Mouse (Mus musculus): ENCODE data around the gene Kcnb1. TPM values are rescaled to one million over a fixed set of nuclear protein-coding genes. Genes with fewer than 3 reads are reported as not detected.

Gene Kcnb1
- polyA plus RNA-seq, 1 experiment = not detected

GRCm38 (mm10) chr2:167112737-167113136 lies 77.2 kb downstream of the Kcnb1 start:
- Histone ChIP-seq H3K79me3 (ENCODE audit: low read depth) (no peaks in the 10 kb centered on the region), H3ac (ENCODE audit: control insufficient read depth, insufficient read length, low read depth) (no peak overlapping the region), H3K27me3 (ENCODE audit: control insufficient read depth, insufficient read depth, insufficient read length) (peaks cover 26% of the 10 kb centered on the region), H3K36me3 (ENCODE audit: control insufficient read depth, insufficient read depth) (no peaks in the 10 kb centered on the region), H3K79me2 (ENCODE audit: control insufficient read depth, insufficient read depth) (no peaks in the 10 kb centered on the region), H3K4me3 (ENCODE audit: insufficient read depth, poor library complexity, severe bottlenecking) (no peak overlapping the region)
- TF ChIP-seq CTCF (IDR thresholded peaks at IDR 0.05; ENCODE audit: control insufficient read depth, insufficient read depth, insufficient read length) (peak; percentile 87), FOSL1 (IDR thresholded peaks at IDR 0.05; ENCODE audit: insufficient read depth, low read length, poor library complexity, severe bottlenecking) (no peak)

DNA sequence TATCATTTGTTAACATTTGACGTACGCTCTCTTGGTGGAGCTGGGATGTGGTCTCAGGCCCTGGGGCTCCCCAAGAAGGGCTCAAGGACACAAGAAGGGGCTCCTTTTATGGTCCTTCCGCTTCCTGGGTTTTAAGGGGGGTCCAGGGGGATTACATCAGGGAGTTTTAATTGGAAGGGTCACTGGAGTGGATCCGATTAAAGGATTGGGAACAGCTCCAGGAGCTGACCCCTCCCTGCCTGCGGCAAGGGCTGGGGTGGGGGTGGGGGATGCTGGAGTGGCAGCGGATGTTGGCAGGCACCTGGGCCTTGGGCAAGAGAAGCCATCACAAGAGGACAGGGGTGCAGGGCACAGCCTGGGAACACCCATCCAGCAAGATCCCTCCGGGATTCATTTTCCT lies 77.7 kb downstream of the Kcnb1 start:
- H3K79me3 ChIP-seq (ENCODE audit: low read depth) = no peaks in the 10 kb centered on the region
- no peak overlapping the region for H3K4me3 ChIP-seq (ENCODE audit: insufficient read depth, poor library complexity, severe bottlenecking)
- H3ac ChIP-seq (ENCODE audit: control insufficient read depth, insufficient read length, low read depth) = no peak overlapping the region
- peaks cover 24% of the 10 kb centered on the region for H3K27me3 ChIP-seq (ENCODE audit: control insufficient read depth, insufficient read depth, insufficient read length)
- no peaks in the 10 kb centered on the region for H3K36me3 ChIP-seq (ENCODE audit: control insufficient read depth, insufficient read depth)
- H3K79me2 ChIP-seq (ENCODE audit: control insufficient read depth, insufficient read depth) = no peaks in the 10 kb centered on the region
- TF ChIP-seq MAX (IDR thresholded peaks at IDR 0.05) = no peak
- no peak for TF ChIP-seq CEBPB (IDR thresholded peaks at IDR 0.05; ENCODE audit: low read depth)

- no peaks in the 10 kb centered on the region for H3K36me3 ChIP-seq (ENCODE audit: control insufficient read depth, insufficient read depth)
- no peak overlapping the region for H3ac ChIP-seq (ENCODE audit: control insufficient read depth, insufficient read length, low read depth)
- no peak overlapping the region for H3K4me3 ChIP-seq (ENCODE audit: insufficient read depth, poor library complexity, severe bottlenecking)
- H3K79me2 ChIP-seq (ENCODE audit: control insufficient read depth, insufficient read depth) = no peaks in the 10 kb centered on the region
- no peak for TF ChIP-seq FOSL1 (IDR thresholded peaks at IDR 0.05; ENCODE audit: insufficient read depth, low read length, poor library complexity, severe bottlenecking)
- TF ChIP-seq USF1 (IDR thresholded peaks at IDR 0.05; ENCODE audit: low read depth) = no peak
- no peak for TF ChIP-seq MYOG (IDR thresholded peaks at IDR 0.05; ENCODE audit: control insufficient read depth, extremely low read depth, insufficient read length)
- no peak for TF ChIP-seq MAX (IDR thresholded peaks at IDR 0.05)
- no peak for TF ChIP-seq CEBPB (IDR thresholded peaks at IDR 0.05; ENCODE audit: low read depth)
- TF ChIP-seq CTCF (IDR thresholded peaks at IDR 0.05; ENCODE audit: control insufficient read depth, insufficient read depth, insufficient read length) = no peak
- TF ChIP-seq MYOD1 (IDR thresholded peaks at IDR 0.05; ENCODE audit: control insufficient read depth, insufficient read length, low read depth) = no peak
- H3K79me3 ChIP-seq (ENCODE audit: low read depth) = no peaks in the 10 kb centered on the region
- peaks cover 4% of the 10 kb centered on the region for H3K27me3 ChIP-seq (ENCODE audit: control insufficient read depth, insufficient read depth, insufficient read length)
Measured at GRCm38 (mm10) chr2:167109506-167109905, 80.4 kb downstream of the Kcnb1 start.

DNA sequence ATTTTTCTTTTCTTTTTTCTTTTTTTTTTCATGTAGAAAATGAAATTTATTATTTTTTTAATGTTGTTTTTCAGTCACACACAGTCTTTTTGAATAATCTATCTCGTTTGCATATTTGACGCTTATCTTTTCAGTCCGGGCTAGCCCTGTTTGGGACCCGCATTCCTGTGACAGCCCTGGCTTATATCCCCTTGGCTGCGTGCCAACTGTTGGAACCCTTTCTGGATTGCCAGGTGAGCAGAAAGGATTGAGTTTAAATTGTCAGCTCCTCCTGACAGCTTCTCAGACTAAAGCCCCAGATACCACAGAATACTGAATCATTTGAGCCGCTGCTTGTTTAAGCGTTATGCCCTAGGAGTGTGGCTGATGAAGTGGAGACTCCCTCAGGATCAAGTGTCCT lies 86.4 kb downstream of the Kcnb1 start:
- Histone ChIP-seq H3K4me3 (ENCODE audit: insufficient read depth, poor library complexity, severe bottlenecking) (no peak overlapping the region), H3K27me3 (ENCODE audit: control insufficient read depth, insufficient read depth, insufficient read length) (no peaks in the 10 kb centered on the region), H3ac (ENCODE audit: control insufficient read depth, insufficient read length, low read depth) (no peak overlapping the region), H3K79me2 (ENCODE audit: control insufficient read depth, insufficient read depth) (no peaks in the 10 kb centered on the region), H3K79me3 (ENCODE audit: low read depth) (no peaks in the 10 kb centered on the region), H3K36me3 (ENCODE audit: control insufficient read depth, insufficient read depth) (no peaks in the 10 kb centered on the region)
- TF ChIP-seq FOSL1 (IDR thresholded peaks at IDR 0.05; ENCODE audit: insufficient read depth, low read length, poor library complexity, severe bottlenecking) = no peak
- no peak for TF ChIP-seq MYOG (IDR thresholded peaks at IDR 0.05; ENCODE audit: control insufficient read depth, extremely low read depth, insufficient read length)
- no peak for TF ChIP-seq MAX (IDR thresholded peaks at IDR 0.05)
- TF ChIP-seq MYOD1 (IDR thresholded peaks at IDR 0.05; ENCODE audit: control insufficient read depth, insufficient read length, low read depth) = no peak
- TF ChIP-seq CTCF (IDR thresholded peaks at IDR 0.05; ENCODE audit: control insufficient read depth, insufficient read depth, insufficient read length) = no peak
- TF ChIP-seq USF1 (IDR thresholded peaks at IDR 0.05; ENCODE audit: low read depth) = no peak
- no peak for TF ChIP-seq CEBPB (IDR thresholded peaks at IDR 0.05; ENCODE audit: low read depth)

- no peak for TF ChIP-seq FOSL1 (IDR thresholded peaks at IDR 0.05; ENCODE audit: insufficient read depth, low read length, poor library complexity, severe bottlenecking)
- no peak for TF ChIP-seq MAX (IDR thresholded peaks at IDR 0.05)
- no peak for TF ChIP-seq MYOD1 (IDR thresholded peaks at IDR 0.05; ENCODE audit: control insufficient read depth, insufficient read length, low read depth)
- TF ChIP-seq CTCF (IDR thresholded peaks at IDR 0.05; ENCODE audit: control insufficient read depth, insufficient read depth, insufficient read length) = no peak
- no peak for TF ChIP-seq CEBPB (IDR thresholded peaks at IDR 0.05; ENCODE audit: low read depth)
- TF ChIP-seq USF1 (IDR thresholded peaks at IDR 0.05; ENCODE audit: low read depth) = no peak
- no peak for TF ChIP-seq MYOG (IDR thresholded peaks at IDR 0.05; ENCODE audit: control insufficient read depth, extremely low read depth, insufficient read length)
- Histone ChIP-seq H3K79me2 (ENCODE audit: control insufficient read depth, insufficient read depth) (no peaks in the 10 kb centered on the region), H3K79me3 (ENCODE audit: low read depth) (no peaks in the 10 kb centered on the region), H3K27me3 (ENCODE audit: control insufficient read depth, insufficient read depth, insufficient read length) (no peaks in the 10 kb centered on the region), H3ac (ENCODE audit: control insufficient read depth, insufficient read length, low read depth) (no peak overlapping the region), H3K4me3 (ENCODE audit: insufficient read depth, poor library complexity, severe bottlenecking) (no peak overlapping the region), H3K36me3 (ENCODE audit: control insufficient read depth, insufficient read depth) (no peaks in the 10 kb centered on the region)
Measured at GRCm38 (mm10) chr2:167101743-167102441, 88.1 kb downstream of the Kcnb1 start.

DNA sequence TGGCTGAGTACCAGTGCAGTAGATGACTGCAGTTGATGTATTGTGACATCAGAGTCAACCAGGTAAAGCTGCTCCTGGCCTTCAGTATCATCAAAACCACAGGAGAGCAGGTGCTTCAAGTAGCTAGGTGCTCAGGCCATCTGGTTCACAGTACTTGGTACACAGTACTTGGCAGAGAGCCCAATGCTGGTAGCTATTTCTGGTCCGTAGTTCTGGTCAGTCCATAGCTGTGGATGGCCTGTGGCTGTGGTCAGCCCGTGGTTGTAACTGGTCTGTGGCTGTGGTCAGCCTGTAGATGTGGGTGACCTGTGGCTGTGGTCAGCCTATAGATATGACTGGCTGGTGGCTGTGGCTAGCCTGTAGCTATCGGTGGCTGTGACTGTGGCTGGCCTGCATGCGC lies 95.3 kb downstream of the Kcnb1 start:
- Histone ChIP-seq H3ac (ENCODE audit: control insufficient read depth, insufficient read length, low read depth) (no peak overlapping the region), H3K79me2 (ENCODE audit: control insufficient read depth, insufficient read depth) (no peaks in the 10 kb centered on the region), H3K27me3 (ENCODE audit: control insufficient read depth, insufficient read depth, insufficient read length) (no peaks in the 10 kb centered on the region), H3K36me3 (ENCODE audit: control insufficient read depth, insufficient read depth) (no peaks in the 10 kb centered on the region), H3K4me3 (ENCODE audit: insufficient read depth, poor library complexity, severe bottlenecking) (no peak overlapping the region), H3K79me3 (ENCODE audit: low read depth) (no peaks in the 10 kb centered on the region)
- TF ChIP-seq MAX (IDR thresholded peaks at IDR 0.05) (no peak), MYOD1 (IDR thresholded peaks at IDR 0.05; ENCODE audit: control insufficient read depth, insufficient read length, low read depth) (peak; percentile 16)
